Mouse (Mus musculus): ENCODE data around the gene Echdc2.
A peak's percentile ranks its signal among the peaks of the same experiment; 100 is the strongest.

Echdc2 gene

GRCm38 (mm10) chr4:108199236-108199635 lies 34.0 kb downstream of the Echdc2 start:
- DNase-seq (ENCODE audit: low read depth, low spot score): no peak

GRCm38 (mm10) chr4:108204629-108205028 lies 39.4 kb downstream of the Echdc2 start:
- no peak for DNase-seq (ENCODE audit: low read depth, low spot score)

- DNase-seq (ENCODE audit: low read depth, low spot score): no peak
These were observed 47.8 kb downstream of the Echdc2 start for GRCm38 (mm10) chr4:108213023-108213422.

GRCm38 (mm10) chr4:108217332-108218179 lies 52.3 kb downstream of the Echdc2 start, which contains the start of gene Zyg11a:
Gene Zyg11a, minus strand, starts transcription at chr4:108218048.
- DNase-seq (ENCODE audit: low read depth, low spot score): peak; percentile 46

- DNase-seq (ENCODE audit: low read depth, low spot score): peak; percentile 91
These were observed 53.8 kb downstream of the Echdc2 start for GRCm38 (mm10) chr4:108219019-108219418.

- DNase-seq (ENCODE audit: low read depth, low spot score): no peak
These were observed 57.3 kb downstream of the Echdc2 start for GRCm38 (mm10) chr4:108222507-108222906.

- DNase-seq (ENCODE audit: low read depth, low spot score): no peak
These were observed 60.2 kb downstream of the Echdc2 start for GRCm38 (mm10) chr4:108225341-108225872.
